Mouse (Mus musculus): ENCODE measurements at regions not wholly inside any gene's neighbourhood (a gene's known extent, or its start where the extent isn't known, plus 50 kb on each side); places are given as distances from the start of the nearest gene placed in this dataset.

- Histone ChIP-seq H3K4me3 (ENCODE audit: low read depth, low read length) (no peak overlapping the region), H3K4me1 (ENCODE audit: control insufficient read depth, insufficient read depth, low read length) (no peaks in the 10 kb centered on the region), H3K27me3 (replicated peaks; ENCODE audit: control insufficient read depth, insufficient read depth, low read length) (no peaks in the 10 kb centered on the region), H3K4me2 (ENCODE audit: low read depth, low read length) (no peak overlapping the region), H3K27ac (replicated peaks; ENCODE audit: low read depth, low read length) (no peak overlapping the region), H3K36me3 (ENCODE audit: control insufficient read depth, insufficient read depth, low read length) (no peaks in the 10 kb centered on the region), H3K9me3 (ENCODE audit: control insufficient read depth, low read length) (no peaks in the 10 kb centered on the region), H3K9ac (ENCODE audit: low read depth, low read length) (no peak overlapping the region)
- DNase-seq (ENCODE audit: low spot score), result no peak
- no peak for ATAC-seq (ENCODE audit: low read depth)
- WGBS, result 95% methylated on average over 5 of the region's 9 CpGs
Measured at GRCm38 (mm10) chr4:75355621-75356020, 77.5 kb upstream of the Dmac1 start.

- H3K4me3 ChIP-seq (ENCODE audit: low read depth, low read length), result no peak overlapping the region
- H3K9ac ChIP-seq (ENCODE audit: low read depth, low read length), result no peak overlapping the region
- H3K4me2 ChIP-seq (ENCODE audit: low read depth, low read length), result no peak overlapping the region
- H3K36me3 ChIP-seq (ENCODE audit: control insufficient read depth, insufficient read depth, low read length), result no peaks in the 10 kb centered on the region
- DNase-seq (ENCODE audit: low spot score) (peak; percentile 68), ATAC-seq (ENCODE audit: low read depth) (no peak)
- no peaks in the 10 kb centered on the region for H3K9me3 ChIP-seq (ENCODE audit: control insufficient read depth, low read length)
- no peak overlapping the region for H3K27ac ChIP-seq (replicated peaks; ENCODE audit: low read depth, low read length)
- no peaks in the 10 kb centered on the region for H3K27me3 ChIP-seq (replicated peaks; ENCODE audit: control insufficient read depth, insufficient read depth, low read length)
- WGBS, result 80% methylated on average over 2 of the region's 2 CpGs
- H3K4me1 ChIP-seq (ENCODE audit: control insufficient read depth, insufficient read depth, low read length), result 0 out of 2 replicates have a peak, but pooled peaks cover 4% of the 10 kb centered on the region
Measured at GRCm38 (mm10) chr4:75334496-75334895, 56.4 kb upstream of the Dmac1 start.

GRCm38 (mm10) chr4:75332791-75333190, 54.7 kb upstream of the Dmac1 start:
- ATAC-seq (ENCODE audit: low read depth), result no peak
- Histone ChIP-seq H3K9ac (ENCODE audit: low read depth, low read length) (0 out of 2 replicates have a peak overlapping the region, but pooled peaks have one; percentile 6), H3K36me3 (ENCODE audit: control insufficient read depth, insufficient read depth, low read length) (no peaks in the 10 kb centered on the region), H3K27me3 (replicated peaks; ENCODE audit: control insufficient read depth, insufficient read depth, low read length) (no peaks in the 10 kb centered on the region), H3K4me1 (ENCODE audit: control insufficient read depth, insufficient read depth, low read length) (0 out of 2 replicates have a peak, but pooled peaks cover 4% of the 10 kb centered on the region), H3K4me2 (ENCODE audit: low read depth, low read length) (no peak overlapping the region), H3K27ac (replicated peaks; ENCODE audit: low read depth, low read length) (no peak overlapping the region), H3K4me3 (ENCODE audit: low read depth, low read length) (no peak overlapping the region), H3K9me3 (ENCODE audit: control insufficient read depth, low read length) (no peaks in the 10 kb centered on the region)
- DNase-seq (ENCODE audit: low spot score), result no peak
- 50% methylated on average over 5 of the region's 5 CpGs for WGBS

- Histone ChIP-seq H3K4me3 (ENCODE audit: low read depth, low read length) (no peak overlapping the region), H3K4me1 (ENCODE audit: control insufficient read depth, insufficient read depth, low read length) (0 out of 2 replicates have a peak, but pooled peaks cover 4% of the 10 kb centered on the region), H3K27me3 (replicated peaks; ENCODE audit: control insufficient read depth, insufficient read depth, low read length) (no peaks in the 10 kb centered on the region), H3K4me2 (ENCODE audit: low read depth, low read length) (no peak overlapping the region), H3K36me3 (ENCODE audit: control insufficient read depth, insufficient read depth, low read length) (no peaks in the 10 kb centered on the region), H3K9me3 (ENCODE audit: control insufficient read depth, low read length) (no peaks in the 10 kb centered on the region), H3K9ac (ENCODE audit: low read depth, low read length) (no peak overlapping the region), H3K27ac (replicated peaks; ENCODE audit: low read depth, low read length) (peak overlapping the region; percentile 79)
- DNase-seq (ENCODE audit: low spot score) (peak; percentile 99), ATAC-seq (ENCODE audit: low read depth) (peak; percentile 85)
- 23% methylated on average over 6 of the region's 6 CpGs for WGBS
Measured at GRCm38 (mm10) chr4:75329511-75330171, 51.5 kb upstream of the Dmac1 start.
